Mouse (Mus musculus) erythroblast, embryonic 14.5 days (primary cell): ENCODE data around the gene Hemk1.

ENCODE experiments used
- GATA1 ChIP-seq: IDR thresholded peaks from 2 replicates; pipeline ENCODE4 v1.6.1; 2012; ENCODE audit warnings: low read length, inconsistent platforms, mixed read lengths
- TAL1 ChIP-seq: IDR thresholded peaks from 3 replicates; pipeline ENCODE4 v1.6.1; 2012; ENCODE audit warnings: low read length, inconsistent platforms, mixed read lengths

DNA sequence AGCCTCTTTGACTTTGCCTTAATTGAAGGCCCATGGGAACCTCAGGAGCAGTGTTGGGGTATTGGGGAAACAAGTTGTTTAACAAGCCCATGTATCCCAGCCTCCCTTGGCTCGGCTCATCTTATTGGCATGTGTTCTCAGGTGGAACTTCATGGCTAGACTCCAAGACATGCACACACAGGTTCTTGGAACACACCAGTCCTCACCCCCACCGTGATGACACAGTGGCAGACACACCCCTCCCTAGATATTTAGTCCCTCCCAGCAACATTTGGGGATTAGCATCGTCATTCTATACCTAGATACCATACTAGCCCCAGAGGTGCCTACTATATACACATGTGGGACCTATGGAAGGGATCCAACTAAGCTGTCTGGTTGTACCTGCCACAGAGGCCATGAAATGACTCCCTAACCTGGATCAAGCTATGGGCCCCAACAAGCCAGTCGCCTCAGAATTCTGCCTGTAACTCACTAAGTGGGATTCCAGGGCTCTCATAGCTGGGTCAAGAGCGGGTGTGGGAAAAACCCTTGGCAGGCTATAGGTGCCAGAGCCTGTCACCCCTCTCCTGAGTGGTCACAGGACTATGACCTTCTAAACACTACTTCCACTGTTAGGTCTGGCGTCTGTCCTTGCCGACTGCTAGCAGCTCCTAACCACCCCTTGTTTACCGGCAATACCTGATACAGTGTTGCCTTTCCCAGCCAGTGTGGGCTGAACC, 39.9 kb downstream of the Hemk1 start:
- TF ChIP-seq TAL1 (no peak), GATA1 (no peak)
